Mouse (Mus musculus): Measurements from ENCODE around the gene Heatr6.

DNA sequence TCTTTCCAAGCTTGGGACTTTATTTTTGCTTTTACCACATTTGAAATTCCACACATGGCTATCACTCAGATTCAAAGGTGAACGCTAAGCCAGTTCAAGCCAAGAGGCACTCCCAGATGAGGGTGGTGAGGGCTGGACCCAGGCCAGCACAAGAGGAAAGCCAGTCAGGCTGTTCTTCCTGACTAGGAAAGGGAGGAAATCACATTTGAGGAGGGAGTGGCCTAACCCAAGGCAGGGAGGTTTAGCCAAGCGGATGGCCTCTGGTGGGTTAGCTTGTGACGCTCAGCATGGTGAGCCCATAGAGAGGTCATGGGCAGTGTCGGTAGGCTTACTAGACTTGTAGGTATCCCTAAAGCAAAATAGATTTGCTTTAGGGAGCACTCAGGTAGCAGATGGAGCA is 33.3 kb downstream of the Heatr6 start:
- TF ChIP-seq CTCF (IDR thresholded peaks at IDR 0.05; ENCODE audit: low read depth) = no peak
- TF ChIP-seq EP300 (IDR thresholded peaks at IDR 0.05; ENCODE audit: low read depth) = no peak
